Mouse (Mus musculus): ENCODE data around the gene Abhd14b. TPM values are rescaled to one million over a fixed set of nuclear protein-coding genes. Genes with fewer than 3 reads are reported as not detected.

Abhd14b gene
- polyA plus RNA-seq (2016; fragmentation: Nextera tagmentation; extraction: Ambion mirVana), result 6.0 and 6.4 TPM in 2 replicates

DNA sequence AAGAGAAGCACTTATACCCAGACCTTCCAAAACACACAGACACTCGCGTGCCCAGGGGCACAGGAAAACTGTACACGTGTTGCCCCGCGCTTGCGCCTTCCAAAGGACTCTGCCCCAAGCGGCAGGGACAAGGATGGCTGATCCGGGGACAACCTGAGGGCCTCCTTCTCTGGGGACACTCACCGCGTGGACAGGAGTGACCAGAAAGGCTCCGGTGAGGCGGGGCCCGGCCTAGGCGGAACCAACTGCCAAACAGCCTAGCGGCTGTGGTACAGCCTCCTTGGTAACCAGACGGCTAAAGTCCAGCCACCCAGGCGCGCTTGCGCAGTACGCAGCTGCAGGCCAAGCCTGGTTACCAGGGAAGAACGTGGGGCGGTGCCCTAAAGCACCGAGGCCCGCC is at the start of gene Abhd14b, which contains the start of gene Abhd14a:
Gene Abhd14b, plus strand, starts transcription at position 112 of the 400 bp plus-strand sequence.
Gene Abhd14a, minus strand, starts transcription at position 331 of the 400 bp plus-strand sequence.
- peak within 1 kb of the TSS; percentile 63 for H3K4me3 ChIP-seq
- H3K9me3 ChIP-seq, result no peaks in the 10 kb centered on the region
- H3K36me3 ChIP-seq (replicated peaks), result no peaks in the 10 kb centered on the region
- peaks cover 76% of the 10 kb centered on the region for H3K4me1 ChIP-seq
- no peaks in the 10 kb centered on the region for H3K27me3 ChIP-seq (replicated peaks; ENCODE audit: low read depth, poor library complexity, severe bottlenecking)
- WGBS, result under 1% methylated on average over 24 of the region's 24 CpGs
- peak; percentile 94 for DNase-seq (ENCODE audit: low spot score)
- peak within 1 kb of the TSS; percentile 84 for H3K27ac ChIP-seq (replicated peaks)

DNA sequence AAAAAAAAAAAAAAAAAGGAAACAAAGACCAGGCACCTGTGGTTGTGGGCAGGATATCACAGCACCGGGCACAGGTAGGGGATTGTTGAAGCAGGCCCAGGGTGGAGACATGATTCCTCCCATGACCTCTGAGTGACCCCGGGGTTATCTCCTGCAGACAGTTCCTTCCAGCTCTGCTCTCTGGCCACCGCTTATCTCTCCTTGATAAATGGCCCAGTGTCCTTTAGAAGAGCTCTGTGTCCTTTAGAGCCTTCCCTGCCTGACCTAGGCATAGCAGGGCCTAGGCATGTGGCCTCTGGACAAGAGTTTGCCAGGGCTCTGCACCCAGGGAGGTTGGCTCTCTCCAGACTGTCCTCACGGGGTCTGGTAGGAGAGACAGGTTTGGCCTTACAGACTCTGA is 49.5 kb upstream of the Abhd14b start:
- H3K36me3 ChIP-seq (replicated peaks), result no peaks in the 10 kb centered on the region
- H3K4me3 ChIP-seq, result no peak overlapping the region
- 84% methylated on average over 4 of the region's 4 CpGs for WGBS
- H3K27ac ChIP-seq (replicated peaks), result peak overlapping the region; percentile 59; the same call in 1 of the 2 replicates
- DNase-seq (ENCODE audit: low spot score), result no peak
- no peaks in the 10 kb centered on the region for H3K9me3 ChIP-seq
- no peaks in the 10 kb centered on the region for H3K27me3 ChIP-seq (replicated peaks; ENCODE audit: low read depth, poor library complexity, severe bottlenecking)
- H3K4me1 ChIP-seq, result peaks cover 67% of the 10 kb centered on the region

DNA sequence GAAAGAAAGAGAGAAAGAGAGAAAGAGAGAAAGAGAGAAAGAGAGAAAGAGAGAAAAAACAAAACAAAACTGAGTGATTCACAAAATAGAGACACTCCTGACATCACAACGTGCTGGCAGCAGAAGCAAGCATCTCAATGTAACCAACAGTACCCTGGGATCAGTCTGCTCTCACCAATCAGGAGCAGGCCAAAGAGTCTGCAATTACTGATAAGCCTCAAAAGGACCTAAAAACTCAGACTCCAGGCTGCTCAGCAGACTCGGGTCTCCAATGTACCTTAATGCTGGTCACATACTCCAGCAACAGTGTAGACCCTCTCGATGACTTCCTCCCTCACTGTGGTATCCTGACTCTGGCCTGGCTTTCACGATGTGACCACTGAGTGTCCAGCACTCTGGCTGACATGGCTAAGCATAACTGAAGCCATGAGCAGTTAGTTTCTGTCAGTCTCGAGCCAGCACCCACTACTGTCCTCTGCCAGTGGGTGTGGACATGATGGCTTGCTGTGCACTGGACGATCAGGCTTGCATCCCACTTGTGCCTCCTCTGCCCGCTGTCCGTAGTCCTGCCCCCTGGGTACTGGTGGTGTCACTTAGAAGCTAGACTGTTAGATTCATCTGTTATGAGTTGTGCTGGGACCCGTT is 48.5 kb upstream of the Abhd14b start:
- Histone ChIP-seq H3K4me3 (no peak overlapping the region), H3K4me1 (peaks cover 67% of the 10 kb centered on the region), H3K27ac (replicated peaks) (peak overlapping the region; percentile 61), H3K27me3 (replicated peaks; ENCODE audit: low read depth, poor library complexity, severe bottlenecking) (no peaks in the 10 kb centered on the region), H3K36me3 (replicated peaks) (no peaks in the 10 kb centered on the region), H3K9me3 (no peaks in the 10 kb centered on the region)
- DNase-seq (ENCODE audit: low spot score), result no peak
- 81% methylated on average over 9 of the region's 9 CpGs for WGBS

DNA sequence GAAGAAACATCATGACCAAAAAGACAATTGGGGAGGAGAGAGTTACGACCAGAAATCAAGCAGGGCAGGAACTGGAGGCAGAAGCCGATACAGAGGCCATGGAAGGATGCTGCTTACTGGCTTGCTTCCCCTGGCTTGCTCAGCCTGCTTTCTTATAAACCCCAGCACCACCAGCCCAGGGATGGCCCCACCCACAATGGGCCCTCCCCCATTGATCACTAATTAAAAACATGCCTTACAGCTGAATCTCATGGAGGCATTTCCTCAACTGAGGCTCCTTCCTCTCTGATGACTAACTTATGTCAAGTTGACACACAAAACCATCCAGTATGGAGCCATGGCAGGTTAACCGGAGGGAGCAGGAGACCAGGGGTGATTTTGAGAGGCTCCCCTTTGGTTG is 47.5 kb upstream of the Abhd14b start:
- H3K27me3 ChIP-seq (replicated peaks; ENCODE audit: low read depth, poor library complexity, severe bottlenecking), result no peaks in the 10 kb centered on the region
- peaks cover 59% of the 10 kb centered on the region for H3K4me1 ChIP-seq
- H3K36me3 ChIP-seq (replicated peaks), result no peaks in the 10 kb centered on the region
- peak overlapping the region; percentile 58; the same call in 1 of the 2 replicates for H3K27ac ChIP-seq (replicated peaks)
- no peaks in the 10 kb centered on the region for H3K9me3 ChIP-seq
- WGBS, result 73% methylated on average over 3 of the region's 3 CpGs
- peak; percentile 63 for DNase-seq (ENCODE audit: low spot score)
- no peak overlapping the region for H3K4me3 ChIP-seq

DNA sequence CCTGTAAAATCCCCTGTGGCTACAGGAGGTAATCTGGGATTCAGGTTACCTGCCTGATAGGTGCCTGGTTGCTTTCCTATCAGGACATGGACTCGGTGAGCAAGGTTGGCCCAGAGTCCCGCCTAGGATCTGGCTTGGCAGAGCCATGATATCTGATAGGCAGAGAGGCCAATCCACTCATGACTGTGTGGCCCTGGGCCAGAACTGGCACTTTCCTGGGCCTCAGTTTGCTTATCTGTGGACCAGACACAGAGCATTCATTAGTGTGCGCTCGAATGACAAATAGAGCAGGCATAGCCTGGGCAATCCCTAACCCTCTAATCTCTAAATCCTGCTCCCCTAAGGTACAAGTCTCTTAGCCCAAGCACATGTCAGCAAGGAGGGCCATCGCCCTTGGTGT is 45.1 kb upstream of the Abhd14b start:
- H3K4me3 ChIP-seq, result no peak overlapping the region
- H3K9me3 ChIP-seq, result no peaks in the 10 kb centered on the region
- H3K27ac ChIP-seq (replicated peaks), result no peak overlapping the region
- no peaks in the 10 kb centered on the region for H3K27me3 ChIP-seq (replicated peaks; ENCODE audit: low read depth, poor library complexity, severe bottlenecking)
- peaks cover 75% of the 10 kb centered on the region for H3K4me1 ChIP-seq
- no peaks in the 10 kb centered on the region for H3K36me3 ChIP-seq (replicated peaks)
- DNase-seq (ENCODE audit: low spot score), result no peak
- WGBS, result 80% methylated on average over 5 of the region's 5 CpGs

DNA sequence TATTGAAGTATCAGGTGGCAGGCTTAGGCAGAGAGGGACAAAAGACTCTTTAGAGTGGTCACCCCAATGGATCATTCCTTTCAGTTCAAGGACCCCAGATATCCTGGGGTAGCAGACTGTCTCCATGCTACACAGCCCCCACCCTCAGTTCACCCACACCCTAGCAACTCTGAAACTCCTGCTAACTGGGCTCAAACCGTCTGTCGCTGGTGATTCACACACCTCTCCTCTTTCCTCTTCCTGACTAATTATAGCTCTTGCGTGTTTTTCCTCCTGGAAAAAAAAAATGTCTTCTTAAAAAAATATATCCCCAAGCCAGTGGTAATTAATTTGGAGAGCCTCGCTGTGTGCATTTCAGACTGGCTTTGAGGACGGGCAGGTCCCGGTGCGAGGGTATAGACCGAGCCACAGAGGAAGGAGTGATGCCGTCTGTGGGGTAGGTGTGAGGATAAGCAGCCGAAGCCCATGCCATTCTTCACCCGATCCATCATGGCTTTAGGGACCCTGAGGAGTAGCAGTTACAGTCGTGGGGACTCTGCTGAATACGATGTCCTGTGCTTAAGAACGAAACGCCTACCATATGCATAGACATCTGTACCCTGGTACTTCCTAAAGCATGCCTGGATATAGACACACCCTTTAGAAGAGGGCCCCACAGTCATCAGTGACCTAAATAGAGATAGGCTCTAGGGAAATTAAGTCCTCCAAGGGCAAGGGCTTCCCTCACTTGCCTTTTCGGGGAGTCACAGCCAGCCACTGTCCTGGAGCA is 44.5 kb upstream of the Abhd14b start:
- 0 out of 2 replicates have a peak overlapping the region, but pooled peaks have one; percentile 3 for H3K27ac ChIP-seq (replicated peaks)
- 82% methylated on average over 16 of the region's 16 CpGs for WGBS
- peaks cover 79% of the 10 kb centered on the region for H3K4me1 ChIP-seq

DNA sequence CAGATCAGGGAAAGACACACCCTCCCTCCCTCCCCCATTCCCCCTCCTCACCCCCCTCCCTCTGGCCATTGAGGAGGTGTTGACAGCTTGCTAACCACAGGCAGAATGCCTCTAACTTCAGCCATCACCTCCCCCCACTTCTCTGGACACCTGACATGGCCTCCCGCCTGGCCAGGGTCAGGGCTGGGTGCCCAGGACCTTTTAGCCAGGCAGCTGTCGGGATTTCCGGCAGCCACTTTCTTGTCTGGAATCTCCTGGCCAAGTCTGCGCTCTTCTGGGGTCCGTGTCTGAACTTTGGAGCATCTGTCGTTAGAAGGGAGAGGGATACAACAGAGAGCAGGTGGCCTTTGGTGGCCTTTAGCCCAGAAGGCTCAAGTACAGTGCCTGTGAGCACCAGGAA is 42.0 kb upstream of the Abhd14b start:
- 33% methylated on average over 6 of the region's 6 CpGs for WGBS
- peak; percentile 57 for DNase-seq (ENCODE audit: low spot score)
- H3K9me3 ChIP-seq, result peaks cover 4% of the 10 kb centered on the region; the same call in 1 of the 2 replicates
- H3K36me3 ChIP-seq (replicated peaks), result no peaks in the 10 kb centered on the region
- H3K4me1 ChIP-seq, result peaks cover 68% of the 10 kb centered on the region
- no peaks in the 10 kb centered on the region for H3K27me3 ChIP-seq (replicated peaks; ENCODE audit: low read depth, poor library complexity, severe bottlenecking)
- 0 out of 2 replicates have a peak overlapping the region, but pooled peaks have one; percentile 8 for H3K4me3 ChIP-seq
- peak overlapping the region; percentile 62; the same call in 1 of the 2 replicates for H3K27ac ChIP-seq (replicated peaks)

More for the DNA sequence above, 44.5 kb upstream of the Abhd14b start:
- no peaks in the 10 kb centered on the region for H3K9me3 ChIP-seq
- no peak overlapping the region for H3K4me3 ChIP-seq
- H3K27me3 ChIP-seq (replicated peaks; ENCODE audit: low read depth, poor library complexity, severe bottlenecking), result no peaks in the 10 kb centered on the region
- H3K36me3 ChIP-seq (replicated peaks), result no peaks in the 10 kb centered on the region
- no peak for DNase-seq (ENCODE audit: low spot score)

DNA sequence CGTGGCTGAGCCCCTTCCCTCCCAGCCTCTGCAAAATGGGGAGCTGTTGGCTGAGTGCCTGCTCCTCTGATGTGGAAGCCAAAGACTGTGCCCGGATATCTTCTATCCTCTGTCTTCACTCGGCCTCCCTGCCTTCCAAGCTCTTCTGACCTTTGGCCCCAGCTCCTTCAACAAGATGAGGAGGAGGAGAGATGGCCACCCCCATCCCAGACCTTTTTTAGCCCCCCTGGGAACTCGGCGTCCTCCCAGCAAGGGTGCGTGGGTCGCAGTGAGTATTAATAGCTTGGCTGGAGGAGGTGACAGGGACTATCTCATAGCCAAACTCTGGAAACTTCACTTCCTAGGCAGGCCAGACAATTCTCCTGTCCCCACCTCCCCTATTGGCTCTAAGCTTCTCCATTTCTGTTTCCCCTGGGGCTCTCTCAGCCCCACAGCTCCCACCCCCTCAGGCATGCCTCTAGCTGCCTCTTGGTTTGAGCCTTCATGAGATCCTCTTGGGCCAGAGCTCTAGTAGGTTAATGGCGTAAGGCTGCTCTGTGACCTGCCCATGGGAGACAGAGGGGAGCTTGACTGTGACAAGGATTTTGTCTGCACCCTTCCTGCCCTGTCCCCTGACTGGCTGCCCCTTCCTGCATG is 40.7 kb upstream of the Abhd14b start:
- 60% methylated on average over 8 of the region's 8 CpGs for WGBS
- Histone ChIP-seq H3K4me1 (peaks cover 70% of the 10 kb centered on the region), H3K36me3 (replicated peaks) (no peaks in the 10 kb centered on the region), H3K27me3 (replicated peaks; ENCODE audit: low read depth, poor library complexity, severe bottlenecking) (no peaks in the 10 kb centered on the region), H3K9me3 (peaks cover 4% of the 10 kb centered on the region; the same call in 1 of the 2 replicates), H3K4me3 (no peak overlapping the region), H3K27ac (replicated peaks) (peak overlapping the region; percentile 48; the same call in 1 of the 2 replicates)
- no peak for DNase-seq (ENCODE audit: low spot score)

DNA sequence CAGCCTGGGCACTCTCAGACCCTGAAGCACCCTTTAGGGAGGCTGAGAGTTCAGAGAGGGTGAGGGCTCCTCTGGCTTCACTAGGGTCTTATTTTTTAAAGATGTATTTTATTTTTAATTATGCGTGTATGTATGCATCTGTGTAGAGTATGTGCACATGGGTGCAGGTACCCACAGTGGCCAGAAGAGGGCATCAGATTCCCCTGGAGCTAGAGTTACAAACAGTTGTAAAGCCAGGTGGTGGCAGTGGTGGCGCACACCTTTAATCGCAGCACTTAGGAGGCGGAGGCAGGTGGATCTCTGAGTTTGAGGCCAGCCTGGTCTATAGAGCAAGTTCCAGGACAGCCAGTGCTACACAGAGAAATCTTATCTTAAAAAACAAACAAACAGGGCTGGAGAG is 38.2 kb upstream of the Abhd14b start:
- Histone ChIP-seq H3K4me3 (no peak overlapping the region), H3K27me3 (replicated peaks; ENCODE audit: low read depth, poor library complexity, severe bottlenecking) (no peaks in the 10 kb centered on the region), H3K27ac (replicated peaks) (no peak overlapping the region), H3K4me1 (peaks cover 63% of the 10 kb centered on the region), H3K36me3 (replicated peaks) (no peaks in the 10 kb centered on the region), H3K9me3 (peaks cover 4% of the 10 kb centered on the region; the same call in 1 of the 2 replicates)
- DNase-seq (ENCODE audit: low spot score), result no peak
- 97% methylated on average over 4 of the region's 4 CpGs for WGBS

DNA sequence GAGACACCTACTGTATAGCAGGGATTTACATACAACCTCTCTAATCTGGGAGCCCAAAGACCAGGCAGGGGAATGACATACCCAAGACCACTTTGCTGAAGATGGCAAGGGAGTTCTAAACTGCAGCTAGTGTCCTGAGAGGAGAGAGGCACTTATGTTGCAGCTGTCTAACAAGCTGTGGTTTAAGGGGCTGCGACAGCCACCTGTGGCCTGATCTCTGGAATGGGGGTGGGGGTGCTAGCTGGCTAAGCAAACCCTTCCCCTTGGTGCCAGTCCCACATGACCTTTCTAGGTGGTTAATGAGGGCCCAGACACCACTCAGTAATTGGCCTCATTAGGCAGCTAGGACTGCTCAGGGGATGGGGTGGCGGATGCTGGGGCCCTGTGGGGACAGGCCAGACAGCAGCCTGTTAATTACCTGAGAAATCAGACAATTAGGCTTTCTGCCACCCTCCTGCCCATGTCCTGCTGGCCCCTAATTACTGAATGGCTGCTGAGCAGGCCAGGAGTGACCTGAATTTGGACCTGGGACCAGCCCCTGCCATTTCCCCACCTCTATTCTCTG is 37.1 kb upstream of the Abhd14b start:
- Histone ChIP-seq H3K27ac (replicated peaks) (peak overlapping the region; percentile 48; the same call in 1 of the 2 replicates), H3K9me3 (peaks cover 4% of the 10 kb centered on the region; the same call in 1 of the 2 replicates), H3K4me3 (no peak overlapping the region), H3K4me1 (peaks cover 58% of the 10 kb centered on the region), H3K27me3 (replicated peaks; ENCODE audit: low read depth, poor library complexity, severe bottlenecking) (no peaks in the 10 kb centered on the region), H3K36me3 (replicated peaks) (no peaks in the 10 kb centered on the region)
- 73% methylated on average over 2 of the region's 2 CpGs for WGBS
- DNase-seq (ENCODE audit: low spot score), result no peak

DNA sequence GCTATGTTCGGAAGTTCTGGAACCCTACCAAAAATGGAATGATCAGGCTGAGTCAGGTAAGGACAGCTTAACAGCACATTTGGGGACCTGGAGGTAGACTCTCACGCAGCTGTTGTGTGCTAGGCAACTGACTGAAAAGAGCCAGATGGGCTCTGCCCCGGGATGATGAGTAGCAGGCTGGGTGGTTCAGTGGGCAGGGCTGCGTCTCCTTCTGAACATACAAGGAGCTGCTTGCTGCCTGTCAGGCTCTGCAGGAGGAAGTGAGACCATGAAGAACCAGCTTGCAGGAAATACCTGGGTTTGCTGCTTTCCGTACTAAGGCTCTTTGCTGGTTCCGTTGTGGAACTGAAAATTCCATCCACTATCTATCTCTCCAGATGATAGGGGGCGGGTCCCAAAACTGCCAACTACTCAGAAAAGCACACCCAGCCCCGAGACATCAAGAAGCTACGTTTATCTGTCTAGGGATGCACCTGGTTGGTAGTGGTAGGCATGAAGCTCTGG is 36.1 kb upstream of the Abhd14b start:
- no peaks in the 10 kb centered on the region for H3K36me3 ChIP-seq (replicated peaks)
- DNase-seq (ENCODE audit: low spot score), result no peak
- H3K4me3 ChIP-seq, result no peak overlapping the region
- 83% methylated on average over 9 of the region's 9 CpGs for WGBS
- peaks cover 49% of the 10 kb centered on the region for H3K4me1 ChIP-seq
- no peaks in the 10 kb centered on the region for H3K27me3 ChIP-seq (replicated peaks; ENCODE audit: low read depth, poor library complexity, severe bottlenecking)
- peaks cover 4% of the 10 kb centered on the region; the same call in 1 of the 2 replicates for H3K9me3 ChIP-seq
- no peak overlapping the region for H3K27ac ChIP-seq (replicated peaks)

DNA sequence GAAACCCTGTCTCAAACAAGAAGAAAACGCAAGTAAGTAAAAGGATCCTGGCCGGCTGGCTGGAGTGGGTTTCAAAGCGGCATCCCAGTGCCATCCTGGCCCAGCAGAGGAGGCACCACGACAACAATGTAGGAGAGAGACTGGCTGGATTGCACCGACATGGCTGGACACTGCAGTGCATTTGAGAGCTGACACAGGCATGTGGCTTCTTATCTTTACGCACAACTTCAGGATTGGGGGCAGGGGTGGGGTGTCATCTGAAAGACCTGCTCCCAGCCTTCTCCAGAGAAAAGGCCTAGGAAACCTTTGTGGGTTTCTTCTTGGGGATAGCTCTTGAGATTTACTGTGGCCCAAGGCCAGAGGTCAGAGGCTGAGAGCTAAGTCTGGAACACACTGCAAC is 35.5 kb upstream of the Abhd14b start:
- H3K36me3 ChIP-seq (replicated peaks), result no peaks in the 10 kb centered on the region
- peaks cover 4% of the 10 kb centered on the region; the same call in 1 of the 2 replicates for H3K9me3 ChIP-seq
- no peaks in the 10 kb centered on the region for H3K27me3 ChIP-seq (replicated peaks; ENCODE audit: low read depth, poor library complexity, severe bottlenecking)
- no peak overlapping the region for H3K4me3 ChIP-seq
- no peak for DNase-seq (ENCODE audit: low spot score)
- 80% methylated on average over 6 of the region's 6 CpGs for WGBS
- no peak overlapping the region; the same call in 1 of the 2 replicates for H3K27ac ChIP-seq (replicated peaks)
- peaks cover 43% of the 10 kb centered on the region for H3K4me1 ChIP-seq
